Mouse (Mus musculus) ES-Bruce4 (cell line): ENCODE results near the gene Padi3.

ENCODE experiments used
- CTCF ChIP-seq: IDR thresholded peaks from one replicate; pipeline ENCODE4 v1.8.1; 2011; ENCODE audit warnings: low read depth, low read length
- POLR2A ChIP-seq: IDR thresholded peaks from one replicate; pipeline ENCODE4 v1.8.1; 2011; ENCODE audit warnings: low read length; ENCODE audit not compliant: insufficient read depth

GRCm38 (mm10) chr4:140857041-140857440, 46.6 kb upstream of the Padi3 start:
- TF ChIP-seq CTCF (no peak), POLR2A (no peak)
